ENCODE assay signal across 12 mouse cellular contexts in genomic region chr6:108678227-108678626, GRCm38 (mm10).
"Had no signal": no experiment of that assay in that cellular context is flagged by ENCODE, and none has a peak within 500 bp of the region (broad histone marks: within the 10 kb centered on the region; RNA-seq: fewer than 3 reads in every experiment).

No protein-coding gene starts in this region.

- H3K9ac ChIP-seq: limb, embryonic 12.5 days; liver, embryonic 15.5 days; midbrain, embryonic 15.5 days; neural tube, embryonic 13.5 days had no signal

- H3K4me1 ChIP-seq: limb, embryonic 12.5 days; midbrain, embryonic 15.5 days; neural tube, embryonic 13.5 days had no signal

- H3K9me3 ChIP-seq: limb, embryonic 12.5 days; liver, embryonic 15.5 days; midbrain, embryonic 15.5 days; neural tube, embryonic 13.5 days had no signal

- ATAC-seq: lung, postnatal 0 days; midbrain, embryonic 15.5 days had no signal

- H3K36me3 ChIP-seq: limb, embryonic 12.5 days; liver, embryonic 15.5 days; midbrain, embryonic 15.5 days; neural tube, embryonic 13.5 days had no signal

- H3K27ac ChIP-seq: limb, embryonic 12.5 days; liver, embryonic 15.5 days; midbrain, embryonic 15.5 days; neural tube, embryonic 13.5 days had no signal

- H3K27me3 ChIP-seq: limb, embryonic 12.5 days; liver, embryonic 15.5 days; midbrain, embryonic 15.5 days; neural tube, embryonic 13.5 days had no signal

- H3K4me3 ChIP-seq: limb, embryonic 12.5 days; liver, embryonic 15.5 days; midbrain, embryonic 15.5 days; neural tube, embryonic 13.5 days had no signal

- DNase-seq: kidney, adult 11 months; kidney, postnatal 10 days; layer of hippocampus, adult 9-11 months; lung, adult 2 months; lung, postnatal 36 days; right cerebral cortex, postnatal 14 days; thymus, postnatal 36 days had no signal

- H3K4me2 ChIP-seq: limb, embryonic 12.5 days; liver, embryonic 15.5 days; midbrain, embryonic 15.5 days; neural tube, embryonic 13.5 days had no signal
